Mouse (Mus musculus): ENCODE data around the gene C130032M10Rik.

GRCm38 (mm10) chr9:114544754-114545393, 29.4 kb downstream of the C130032M10Rik start:
- TF ChIP-seq CTCF (IDR thresholded peaks at IDR 0.05; ENCODE audit: insufficient read depth, low read length) (no peak), POLR2A (IDR thresholded peaks at IDR 0.05; ENCODE audit: borderline replicate concordance, extremely low read depth, low read depth, low read length) (no peak)
